Mouse (Mus musculus) E14TG2a.4 (cell line): Measurements from ENCODE around the gene Prex1.
A peak's percentile ranks its signal among the peaks of the same experiment; 100 is the strongest.

Experiments used
- H3K27me3 ChIP-seq: 2 replicates; pipeline ENCODE4 v1.6.1; 2014; ENCODE audit warnings: low read length, control low read depth; ENCODE audit not compliant: insufficient read depth
- H3K36me3 ChIP-seq: 2 replicates; pipeline ENCODE4 v1.6.1; 2014; ENCODE audit warnings: low read length, control low read depth; ENCODE audit not compliant: insufficient read depth
- H3K4me1 ChIP-seq: replicated peaks from 2 replicates; pipeline ENCODE4 v1.6.1; 2014; ENCODE audit warnings: low read depth, low read length, control low read depth
- H3K4me3 ChIP-seq: replicated peaks from 2 replicates; pipeline ENCODE4 v1.5.1; 2014; ENCODE audit warnings: mild to moderate bottlenecking, low read length
- H3K9me3 ChIP-seq: 2 replicates; pipeline ENCODE4 v1.6.1; 2014; ENCODE audit warnings: low read length, control low read depth
- CTCF ChIP-seq: conservative IDR thresholded peaks from 2 replicates; pipeline ENCODE4 v1.5.1; 2014; ENCODE audit warnings: low read length
- NANOG ChIP-seq: IDR thresholded peaks from 2 replicates; pipeline ENCODE4 v1.6.1; 2014; ENCODE audit warnings: borderline replicate concordance, low read length, mixed read lengths
- POU5F1 ChIP-seq: IDR thresholded peaks from 2 replicates; pipeline ENCODE4 v1.6.1; 2014; ENCODE audit warnings: low read length, borderline replicate concordance

Prex1 gene

GRCm38 (mm10) chr2:166714427-166714699 is 731 bp upstream of the Prex1 start:
- no peaks in the 10 kb centered on the region for H3K9me3 ChIP-seq

GRCm38 (mm10) chr2:166712801-166713689 is 587 bp downstream of the Prex1 start:
- TF ChIP-seq CTCF (no peak), NANOG (no peak), POU5F1 (no peak)
- H3K36me3 ChIP-seq, result no peaks in the 10 kb centered on the region
- no peaks in the 10 kb centered on the region for H3K9me3 ChIP-seq

More at GRCm38 (mm10) chr2:166714427-166714699, 731 bp upstream of the Prex1 start:
- H3K27me3 ChIP-seq, result peaks cover 68% of the 10 kb centered on the region
- peak overlapping the region; percentile 71 for H3K4me3 ChIP-seq
- H3K36me3 ChIP-seq, result no peaks in the 10 kb centered on the region
- H3K4me1 ChIP-seq, result peaks cover 30% of the 10 kb centered on the region
- TF ChIP-seq CTCF, result no peak

DNA sequence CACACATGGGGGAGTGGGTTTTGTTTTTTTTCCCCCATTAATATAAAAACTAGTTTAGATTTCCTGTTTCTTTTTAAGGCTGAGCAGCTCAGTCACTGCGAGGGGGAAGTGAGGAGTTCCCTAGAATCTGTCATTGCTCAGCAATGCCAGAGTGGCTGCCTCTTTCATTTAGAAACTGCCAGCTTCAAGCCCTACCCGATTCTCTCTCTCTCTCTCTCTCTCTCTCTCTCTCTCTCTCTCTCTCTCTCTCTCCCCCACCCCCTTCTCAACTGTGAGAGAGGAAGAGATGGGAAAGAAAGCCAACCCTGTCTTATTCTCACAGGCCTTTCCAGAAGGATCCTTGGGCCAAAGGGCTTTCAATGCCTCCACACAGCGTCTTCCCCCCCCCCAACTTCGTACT is 1.3 kb downstream of the Prex1 start:
- Histone ChIP-seq H3K9me3 (no peaks in the 10 kb centered on the region), H3K4me1 (peaks cover 30% of the 10 kb centered on the region), H3K36me3 (no peaks in the 10 kb centered on the region), H3K4me3 (0 out of 2 replicates have a peak overlapping the region, but pooled peaks have one; percentile 92), H3K27me3 (peaks cover 81% of the 10 kb centered on the region)
- TF ChIP-seq CTCF (no peak), NANOG (no peak), POU5F1 (no peak)

More at GRCm38 (mm10) chr2:166712801-166713689, 587 bp downstream of the Prex1 start:
- H3K4me1 ChIP-seq, result peaks cover 30% of the 10 kb centered on the region
- peak overlapping the region; percentile 92 for H3K4me3 ChIP-seq
- H3K27me3 ChIP-seq, result peaks cover 80% of the 10 kb centered on the region

DNA sequence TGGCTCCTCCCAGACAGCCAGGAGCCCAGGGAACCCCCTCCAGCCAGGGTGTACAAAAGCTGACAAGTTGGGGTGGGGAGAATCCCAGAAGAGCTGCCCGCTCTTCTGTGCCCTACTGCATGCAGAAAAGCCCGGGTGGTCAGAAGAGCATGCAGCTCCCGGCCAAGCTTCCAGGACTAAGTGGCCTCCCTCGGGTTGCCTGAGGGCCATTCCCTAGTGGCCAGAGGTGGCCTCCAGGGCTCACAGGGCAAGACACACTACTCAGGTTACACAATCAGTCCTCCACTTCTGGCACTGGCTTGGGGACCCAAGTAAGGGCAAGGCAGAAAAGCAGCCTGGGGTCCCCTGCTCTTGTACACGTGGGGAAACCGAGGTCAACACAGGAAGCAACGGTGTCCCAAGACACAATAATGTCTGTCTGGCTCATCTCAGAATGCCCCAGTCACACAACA is 1.9 kb downstream of the Prex1 start:
- Histone ChIP-seq H3K27me3 (peaks cover 82% of the 10 kb centered on the region), H3K9me3 (no peaks in the 10 kb centered on the region), H3K4me1 (peaks cover 30% of the 10 kb centered on the region), H3K4me3 (no peak overlapping the region), H3K36me3 (no peaks in the 10 kb centered on the region)
- no peak for TF ChIP-seq CTCF
- no peak for TF ChIP-seq POU5F1
- no peak for TF ChIP-seq NANOG

DNA sequence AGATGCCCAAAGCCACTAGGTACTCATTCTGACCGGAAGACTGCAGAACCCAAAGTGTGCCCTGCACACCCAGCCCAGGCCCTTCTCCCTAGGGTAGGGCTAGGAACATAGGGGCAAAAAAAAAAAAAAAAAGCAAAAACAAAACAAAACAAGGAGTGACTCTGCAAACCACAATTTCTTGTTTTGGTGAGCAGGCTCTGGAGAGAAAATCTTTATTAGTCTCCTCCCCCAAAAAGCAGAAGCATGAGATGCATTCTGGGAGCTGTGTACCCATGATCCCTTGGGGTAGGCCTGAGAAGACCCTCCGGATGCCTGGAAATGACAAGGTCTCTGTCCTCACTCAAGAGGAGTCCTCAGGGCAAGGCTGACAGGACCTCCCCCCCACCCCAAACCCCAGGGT is 3.7 kb downstream of the Prex1 start:
- Histone ChIP-seq H3K27me3 (peaks cover 77% of the 10 kb centered on the region), H3K4me3 (no peak overlapping the region), H3K36me3 (peaks cover 7% of the 10 kb centered on the region; the same call in 1 of the 2 replicates), H3K9me3 (peaks cover 8% of the 10 kb centered on the region), H3K4me1 (peaks cover 27% of the 10 kb centered on the region)
- TF ChIP-seq POU5F1, result no peak

- Histone ChIP-seq H3K27me3 (peaks cover 74% of the 10 kb centered on the region), H3K9me3 (peaks cover 14% of the 10 kb centered on the region), H3K4me3 (no peak overlapping the region), H3K36me3 (peaks cover 9% of the 10 kb centered on the region; the same call in 1 of the 2 replicates), H3K4me1 (peaks cover 19% of the 10 kb centered on the region)
- TF ChIP-seq NANOG (no peak), POU5F1 (no peak), CTCF (no peak)
These were observed 5.3 kb downstream of the Prex1 start for GRCm38 (mm10) chr2:166708304-166708703.

DNA sequence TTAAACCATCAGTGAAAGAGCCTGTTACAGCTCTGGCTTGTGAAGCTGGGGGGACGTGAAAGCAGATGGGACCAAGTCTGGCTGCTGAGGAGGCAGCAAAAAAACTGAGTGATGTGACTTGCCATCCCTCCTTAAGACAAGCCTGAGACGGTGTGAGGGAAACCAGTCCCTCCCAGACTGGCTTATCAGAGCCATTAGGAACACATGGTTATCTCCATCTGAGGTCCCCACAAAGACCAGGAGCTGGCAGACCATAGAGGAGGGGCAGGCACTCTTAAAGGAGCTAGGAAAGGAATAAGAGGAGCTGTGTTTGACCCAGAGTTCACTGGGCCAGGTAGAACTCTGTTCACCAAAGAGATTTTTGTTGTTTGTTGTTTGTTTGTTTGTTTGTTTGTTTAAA is 7.1 kb downstream of the Prex1 start:
- H3K27me3 ChIP-seq, result peaks cover 56% of the 10 kb centered on the region
- TF ChIP-seq POU5F1 (no peak), CTCF (no peak), NANOG (no peak)
- no peak overlapping the region for H3K4me3 ChIP-seq
- H3K4me1 ChIP-seq, result peaks cover 10% of the 10 kb centered on the region
- peaks cover 9% of the 10 kb centered on the region; the same call in 1 of the 2 replicates for H3K36me3 ChIP-seq
- H3K9me3 ChIP-seq, result peaks cover 14% of the 10 kb centered on the region

- peaks cover 31% of the 10 kb centered on the region for H3K4me1 ChIP-seq
- no peak overlapping the region for H3K4me3 ChIP-seq
- peaks cover 9% of the 10 kb centered on the region; the same call in 1 of the 2 replicates for H3K36me3 ChIP-seq
- H3K9me3 ChIP-seq, result peaks cover 14% of the 10 kb centered on the region
- no peak for TF ChIP-seq NANOG
- TF ChIP-seq CTCF, result no peak
- no peak for TF ChIP-seq POU5F1
- H3K27me3 ChIP-seq, result peaks cover 28% of the 10 kb centered on the region
These were observed 10.1 kb downstream of the Prex1 start for GRCm38 (mm10) chr2:166703491-166703890.

DNA sequence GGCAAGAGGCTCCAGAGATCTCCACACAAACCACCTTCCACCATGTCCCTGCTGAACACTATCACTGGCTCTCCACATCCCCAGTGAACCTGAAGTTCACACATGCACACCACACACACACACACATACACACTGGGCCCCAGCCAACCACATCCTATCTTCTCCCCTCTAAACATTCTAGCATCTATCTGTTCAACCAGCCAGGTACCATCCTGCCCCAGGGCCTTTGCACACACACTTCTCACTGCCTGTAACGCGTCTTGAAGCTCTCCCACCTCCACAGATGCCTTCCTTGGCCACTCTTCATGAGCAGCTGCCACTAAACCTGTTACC is 11.6 kb downstream of the Prex1 start:
- Histone ChIP-seq H3K36me3 (peaks cover 9% of the 10 kb centered on the region; the same call in 1 of the 2 replicates), H3K4me1 (peaks cover 31% of the 10 kb centered on the region), H3K4me3 (no peak overlapping the region), H3K9me3 (peaks cover 14% of the 10 kb centered on the region), H3K27me3 (peaks cover 19% of the 10 kb centered on the region)
- no peak for TF ChIP-seq CTCF
- no peak for TF ChIP-seq NANOG
- TF ChIP-seq POU5F1, result no peak
